Mouse (Mus musculus) retina, adult 2 months (tissue): ENCODE data around the gene Smtnl2.

Source experiments
- DNase-seq: peaks from one replicate; pipeline ENCODE4 v3.0.0-alpha.2; 2012; ENCODE audit warnings: low read depth, low spot score

Smtnl2 gene

GRCm38 (mm10) chr11:72402017-72402416 lies 9.5 kb downstream of the Smtnl2 start:
- no peak for DNase-seq

GRCm38 (mm10) chr11:72401068-72401467 lies 10.4 kb downstream of the Smtnl2 start:
- DNase-seq, result no peak

- DNase-seq, result no peak
Measured at GRCm38 (mm10) chr11:72397811-72398525, 13.5 kb downstream of the Smtnl2 start.

GRCm38 (mm10) chr11:72397072-72397471 lies 14.4 kb downstream of the Smtnl2 start:
- DNase-seq, result no peak

GRCm38 (mm10) chr11:72396621-72397020 lies 14.9 kb downstream of the Smtnl2 start:
- no peak for DNase-seq

- DNase-seq, result no peak
Measured at GRCm38 (mm10) chr11:72395652-72396051, 15.9 kb downstream of the Smtnl2 start.

- no peak for DNase-seq
Measured at GRCm38 (mm10) chr11:72394694-72395093, 16.8 kb downstream of the Smtnl2 start.

GRCm38 (mm10) chr11:72393669-72394068 lies 17.8 kb downstream of the Smtnl2 start:
- no peak for DNase-seq

GRCm38 (mm10) chr11:72393243-72393642 lies 18.3 kb downstream of the Smtnl2 start:
- no peak for DNase-seq

- DNase-seq, result no peak
Measured at GRCm38 (mm10) chr11:72391181-72391580, 20.3 kb downstream of the Smtnl2 start.

- DNase-seq, result no peak
Measured at GRCm38 (mm10) chr11:72389407-72390142, 21.9 kb downstream of the Smtnl2 start.

- no peak for DNase-seq
Measured at GRCm38 (mm10) chr11:72388113-72388529, 23.4 kb downstream of the Smtnl2 start.

GRCm38 (mm10) chr11:72379351-72379750 lies 32.2 kb downstream of the Smtnl2 start:
- no peak for DNase-seq

GRCm38 (mm10) chr11:72378222-72378621 lies 33.3 kb downstream of the Smtnl2 start:
- no peak for DNase-seq

GRCm38 (mm10) chr11:72376562-72376961 lies 35.0 kb downstream of the Smtnl2 start:
- no peak for DNase-seq

- DNase-seq, result no peak
Measured at GRCm38 (mm10) chr11:72369904-72370672, 41.4 kb downstream of the Smtnl2 start.

- DNase-seq, result no peak
Measured at GRCm38 (mm10) chr11:72367934-72368674, 43.4 kb downstream of the Smtnl2 start.

GRCm38 (mm10) chr11:72366126-72366525 lies 45.4 kb downstream of the Smtnl2 start:
- DNase-seq, result no peak

GRCm38 (mm10) chr11:72364526-72364925 lies 47.0 kb downstream of the Smtnl2 start:
- DNase-seq, result no peak

- no peak for DNase-seq
Measured at GRCm38 (mm10) chr11:72363523-72364240, 47.8 kb downstream of the Smtnl2 start.

- DNase-seq, result no peak
Measured at GRCm38 (mm10) chr11:72362347-72362741, 49.2 kb downstream of the Smtnl2 start, which contains the start of gene Tekt1. Gene Tekt1, minus strand, starts transcription at chr11:72362442.
